Mouse (Mus musculus) kidney, embryonic 16.5 days (tissue): Measurements from ENCODE around the gene Atp1a1. TPM values are rescaled to one million over a fixed set of nuclear protein-coding genes. Genes with fewer than 3 reads are reported as not detected.
A peak's percentile ranks its signal among the peaks of the same experiment; 100 is the strongest.

Experiments used
- ATAC-seq: fragments of 200-750 bp; cut with Nextera tagmentation; 2 replicates; pipeline ENCODE4 v1.8.0; 2017; ENCODE audit warnings: moderate TSS enrichment; ENCODE audit not compliant: low FRiP score, low TSS enrichment
- H3K27ac ChIP-seq: fragments of 300-500 bp; sonication (generic); 2 replicates; pipeline ENCODE4 v1.5.1; 2014; ENCODE audit warnings: low read length
- H3K27me3 ChIP-seq: fragments of 300-500 bp; sonication (generic); 2 replicates; pipeline ENCODE4 v1.6.1; 2014; ENCODE audit warnings: low read length, control low read depth, mixed read lengths; ENCODE audit not compliant: insufficient read depth
- H3K36me3 ChIP-seq: fragments of 300-500 bp; sonication (generic); 2 replicates; pipeline ENCODE4 v1.6.1; 2014; ENCODE audit warnings: low read length, control low read depth, mixed read lengths; ENCODE audit not compliant: insufficient read depth
- H3K4me1 ChIP-seq: fragments of 300-500 bp; sonication (generic); 2 replicates; pipeline ENCODE4 v1.6.1; 2014; ENCODE audit warnings: low read length, control low read depth, mixed read lengths; ENCODE audit not compliant: insufficient read depth
- H3K4me2 ChIP-seq: fragments of 300-500 bp; sonication (generic); replicated peaks from 2 replicates; pipeline ENCODE4 v1.6.1; 2014; ENCODE audit warnings: low read depth, low read length
- H3K4me3 ChIP-seq: fragments of 300-500 bp; sonication (generic); 2 replicates; pipeline ENCODE4 v1.5.1; 2014; ENCODE audit warnings: mild to moderate bottlenecking, low read length
- H3K9ac ChIP-seq: fragments of 300-500 bp; sonication (generic); replicated peaks from 2 replicates; pipeline ENCODE4 v1.6.1; 2014; ENCODE audit warnings: low read length
- H3K9me3 ChIP-seq: fragments of 300-500 bp; sonication (generic); 2 replicates; pipeline ENCODE4 v1.6.1; 2016; ENCODE audit warnings: low read length, control low read depth
- WGBS: fragments of 180-500 bp; shearing (Covaris S2); extraction: QIAGEN DNeasy Blood & Tissue Kit; methylation state at CpG from one replicate; pipeline ENCODE4 v1.1.7; 2014; 5-methylcytosine and 5-hydroxymethylcytosine counted together
- polyA plus RNA-seq: library from polyadenylated mRNA; unstranded; fragments of >200 nt; fragmentation: Nextera tagmentation; extraction: Ambion mirVana; gene quantifications from 2 replicates; pipeline ENCODE4 v1.2.1, GENCODE M21; 2015

Atp1a1 gene
- polyA plus RNA-seq, 1 experiment from 2014 or later = 426 TPM

DNA sequence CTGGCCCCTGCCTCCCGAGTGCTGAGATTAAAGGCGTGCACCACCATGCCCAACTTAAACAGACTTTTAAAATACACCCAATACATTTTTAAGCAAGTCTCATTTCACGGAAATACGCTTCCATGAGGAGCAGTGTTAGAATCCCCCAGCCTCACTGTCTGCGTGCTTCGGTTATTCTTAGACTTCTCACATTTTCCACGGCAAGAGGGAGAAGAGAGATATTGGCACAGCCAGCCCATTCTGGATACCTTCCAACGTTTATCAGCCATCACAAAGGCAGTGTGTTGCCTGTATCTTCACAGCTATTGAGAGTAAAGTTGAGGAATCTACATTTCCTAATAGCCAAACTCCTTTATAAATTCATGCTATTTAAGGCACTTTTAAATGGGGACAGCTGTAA lies 7.8 kb downstream of the Atp1a1 start:
- Histone ChIP-seq H3K36me3 (peaks cover 32% of the 10 kb centered on the region), H3K27ac (peak overlapping the region; percentile 61), H3K4me3 (no peak overlapping the region), H3K4me1 (peaks cover 59% of the 10 kb centered on the region), H3K9ac (0 out of 2 replicates have a peak overlapping the region, but pooled peaks have one; percentile 4), H3K27me3 (no peaks in the 10 kb centered on the region), H3K4me2 (no peak overlapping the region), H3K9me3 (no peaks in the 10 kb centered on the region)
- no peak for ATAC-seq
- 61% methylated on average over 8 of the region's 8 CpGs for WGBS

DNA sequence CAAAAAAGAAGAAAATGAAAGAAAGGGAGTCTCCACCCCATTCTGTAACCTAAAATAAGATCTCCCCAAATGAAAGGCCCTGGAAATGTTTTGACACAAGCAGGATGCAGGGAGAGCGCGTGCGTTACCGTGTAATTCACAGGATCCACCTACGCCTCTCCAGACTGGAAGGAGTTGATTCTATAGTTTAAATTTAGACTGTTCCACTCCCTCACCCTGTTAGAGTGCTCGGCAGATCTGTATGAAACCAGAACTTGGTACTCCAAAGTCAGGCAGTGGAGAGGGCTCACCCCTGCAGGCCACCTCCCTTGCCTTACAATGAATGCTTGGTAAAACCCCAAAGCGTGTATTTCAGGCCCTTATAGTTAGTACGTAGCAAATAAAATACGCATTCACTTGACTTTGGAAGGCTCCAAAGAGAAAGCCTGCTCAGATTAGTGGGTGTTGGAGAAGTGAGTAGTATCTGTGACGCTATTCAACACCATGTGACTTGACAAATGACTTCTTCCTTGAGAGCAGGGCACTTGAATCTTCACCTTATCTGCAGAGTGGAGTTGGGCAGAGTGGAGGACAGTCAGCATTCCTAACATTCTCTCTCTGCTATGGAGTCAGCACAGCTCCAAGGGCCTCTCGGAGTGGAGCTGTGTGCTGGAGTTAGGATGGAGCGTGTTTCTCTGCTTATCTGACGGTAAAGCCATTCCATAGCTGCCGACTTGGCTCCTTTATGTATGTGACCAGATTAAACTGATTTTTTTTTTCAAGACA lies 8.4 kb downstream of the Atp1a1 start:
- peak; percentile 40; the same call in 1 of the 2 replicates for ATAC-seq
- Histone ChIP-seq H3K9ac (0 out of 2 replicates have a peak overlapping the region, but pooled peaks have one; percentile 4), H3K4me3 (no peak overlapping the region), H3K4me2 (no peak overlapping the region), H3K27me3 (no peaks in the 10 kb centered on the region), H3K9me3 (no peaks in the 10 kb centered on the region), H3K27ac (peak overlapping the region; percentile 61), H3K4me1 (peaks cover 53% of the 10 kb centered on the region), H3K36me3 (peaks cover 39% of the 10 kb centered on the region)
- 72% methylated on average over 14 of the region's 14 CpGs for WGBS

DNA sequence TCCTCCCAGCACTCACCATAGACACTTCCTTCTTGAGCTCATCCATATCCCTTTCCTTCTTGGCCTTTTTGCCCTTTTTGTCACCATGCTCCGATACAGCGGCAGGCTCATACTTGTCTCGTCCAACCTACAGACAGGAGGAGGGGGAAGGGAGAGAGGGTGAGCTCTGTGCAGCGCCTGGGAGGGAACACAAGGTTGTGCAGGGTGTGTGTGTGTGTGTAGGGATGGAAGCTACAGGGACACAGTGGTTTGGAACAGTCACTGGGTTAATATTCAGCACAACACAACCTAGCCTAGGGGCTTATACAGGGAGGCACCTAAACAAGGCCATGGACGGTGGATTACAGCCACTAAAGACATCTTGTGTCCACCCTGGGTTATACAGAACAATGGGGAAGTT lies 9.5 kb downstream of the Atp1a1 start:
- H3K9me3 ChIP-seq = no peaks in the 10 kb centered on the region
- no peak overlapping the region for H3K9ac ChIP-seq
- ATAC-seq = no peak
- peaks cover 42% of the 10 kb centered on the region for H3K4me1 ChIP-seq
- 69% methylated on average over 5 of the region's 5 CpGs for WGBS
- H3K27ac ChIP-seq = no peak overlapping the region
- no peak overlapping the region for H3K4me2 ChIP-seq
- no peak overlapping the region for H3K4me3 ChIP-seq
- H3K36me3 ChIP-seq = peaks cover 49% of the 10 kb centered on the region
- no peaks in the 10 kb centered on the region for H3K27me3 ChIP-seq

DNA sequence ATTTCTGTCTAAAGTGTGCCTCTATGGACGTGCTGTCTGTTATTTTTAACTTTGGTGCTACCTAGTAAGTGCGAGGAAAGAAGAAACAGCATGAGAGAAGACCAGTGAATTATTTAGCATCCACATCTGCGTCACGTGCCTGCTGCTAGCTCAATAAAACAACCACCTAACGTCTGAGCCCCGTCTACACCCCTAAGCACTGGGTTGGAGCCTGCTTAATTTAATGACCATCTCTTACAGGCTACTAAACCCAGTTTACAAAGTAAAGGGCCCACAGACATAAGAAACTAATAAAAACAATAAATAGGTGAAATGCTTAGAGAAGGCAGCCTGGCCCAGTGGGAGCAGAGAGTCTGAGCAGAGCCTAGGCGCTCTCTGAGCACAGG lies 11.2 kb downstream of the Atp1a1 start:
- Histone ChIP-seq H3K27ac (peak overlapping the region; percentile 20; the same call in 1 of the 2 replicates), H3K4me1 (peaks cover 25% of the 10 kb centered on the region), H3K4me3 (no peak overlapping the region), H3K9me3 (no peaks in the 10 kb centered on the region), H3K4me2 (no peak overlapping the region), H3K9ac (no peak overlapping the region), H3K36me3 (peaks cover 66% of the 10 kb centered on the region), H3K27me3 (no peaks in the 10 kb centered on the region)
- ATAC-seq = no peak
- 68% methylated on average over 7 of the region's 7 CpGs for WGBS

DNA sequence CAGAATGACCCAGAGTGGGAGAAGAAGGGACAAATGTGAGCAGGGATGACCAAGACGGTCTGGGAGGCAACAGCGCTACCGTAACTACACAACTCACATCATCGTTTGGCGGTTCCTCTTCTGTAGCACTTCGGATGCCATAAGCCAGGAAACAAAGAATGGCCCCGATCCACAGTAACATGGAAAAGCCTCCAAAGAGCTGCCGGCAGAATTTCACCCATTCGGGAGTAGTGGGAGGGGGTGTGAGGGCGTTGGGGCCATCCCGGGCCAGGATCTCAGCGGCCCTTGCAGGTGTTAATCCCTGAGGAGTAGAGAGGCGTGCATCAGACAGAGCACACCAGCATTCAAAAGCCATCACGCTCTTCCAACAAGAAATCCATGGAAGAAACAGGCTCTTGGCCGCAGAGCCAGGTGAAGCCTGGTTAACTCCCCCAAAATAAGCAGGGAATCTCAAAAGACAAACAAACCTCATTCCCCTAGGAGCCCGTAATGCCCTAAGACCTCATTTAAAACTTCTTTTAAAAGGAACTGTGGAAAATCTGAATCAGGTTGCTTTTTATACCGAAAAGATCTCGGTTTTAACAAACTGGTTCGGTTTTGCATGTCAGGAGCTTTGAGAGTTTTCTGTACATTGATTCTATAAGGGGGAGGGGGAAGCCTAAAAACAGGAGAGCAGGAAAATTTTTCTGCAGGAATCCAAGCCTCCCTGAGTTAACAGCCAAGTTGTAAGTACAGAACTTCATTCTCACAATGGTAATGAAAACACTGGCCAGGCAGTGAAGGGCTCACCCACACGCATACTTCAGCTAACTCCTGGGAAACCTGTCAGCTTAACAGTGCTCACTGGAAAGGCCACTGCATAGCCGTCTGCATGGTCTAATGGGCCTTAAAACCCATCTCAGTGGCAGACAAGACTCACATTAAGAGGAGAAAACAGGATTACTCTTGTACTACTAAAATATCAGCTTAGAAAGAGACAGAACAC lies 11.9 kb downstream of the Atp1a1 start:
- no peak overlapping the region for H3K4me3 ChIP-seq
- 77% methylated on average over 21 of the region's 21 CpGs for WGBS

DNA sequence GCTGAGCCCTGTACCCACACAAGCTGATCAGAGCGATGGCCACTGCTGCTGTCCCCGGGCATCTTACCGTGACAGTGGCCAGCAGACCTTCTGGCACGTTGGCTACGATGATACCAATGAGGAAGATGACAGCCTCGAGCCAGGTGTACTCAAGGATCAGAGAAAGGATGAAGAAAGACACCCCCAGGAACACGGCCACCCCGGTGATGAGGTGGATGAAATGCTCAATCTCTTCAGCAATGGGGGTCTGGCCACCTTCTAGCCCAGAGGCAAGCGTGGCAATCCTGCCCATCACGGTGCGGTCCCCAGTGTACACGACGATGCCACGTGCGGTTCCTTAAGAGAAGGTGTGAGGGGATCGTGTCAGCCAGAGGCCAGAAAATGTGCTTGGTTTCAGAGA lies 14.1 kb downstream of the Atp1a1 start:
- no peaks in the 10 kb centered on the region for H3K4me1 ChIP-seq
- peaks cover 94% of the 10 kb centered on the region for H3K36me3 ChIP-seq
- H3K4me2 ChIP-seq = no peak overlapping the region
- no peaks in the 10 kb centered on the region for H3K27me3 ChIP-seq
- H3K9me3 ChIP-seq = no peaks in the 10 kb centered on the region
- H3K4me3 ChIP-seq = no peak overlapping the region
- WGBS = 95% methylated on average over 16 of the region's 16 CpGs
- H3K27ac ChIP-seq = no peak overlapping the region
- no peak for ATAC-seq
- no peak overlapping the region for H3K9ac ChIP-seq

More for the DNA sequence above, 11.9 kb downstream of the Atp1a1 start:
- no peak overlapping the region for H3K9ac ChIP-seq
- ATAC-seq = no peak
- H3K4me1 ChIP-seq = peaks cover 18% of the 10 kb centered on the region
- peak overlapping the region; percentile 20; the same call in 1 of the 2 replicates for H3K27ac ChIP-seq
- no peak overlapping the region for H3K4me2 ChIP-seq
- H3K27me3 ChIP-seq = no peaks in the 10 kb centered on the region
- peaks cover 73% of the 10 kb centered on the region for H3K36me3 ChIP-seq
- no peaks in the 10 kb centered on the region for H3K9me3 ChIP-seq

DNA sequence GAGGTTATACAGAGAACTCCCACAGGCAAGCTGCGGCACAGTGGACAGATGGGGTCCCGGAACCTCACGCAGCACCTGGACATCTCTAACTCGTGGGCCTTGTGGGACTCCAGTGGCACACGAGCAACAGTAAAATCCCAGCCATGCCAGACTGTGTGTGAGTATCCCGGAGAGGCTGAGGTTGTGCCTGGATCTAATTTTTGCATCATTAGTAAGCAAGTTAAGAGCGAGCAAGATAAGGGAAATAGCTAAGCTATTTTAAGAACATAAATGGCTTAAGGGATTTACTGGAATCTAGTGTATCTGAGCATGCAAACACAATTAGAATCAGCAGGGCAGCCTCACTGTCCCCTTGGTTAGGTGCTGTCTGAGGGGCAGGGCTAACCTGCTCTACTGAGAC lies 16.2 kb downstream of the Atp1a1 start:
- Histone ChIP-seq H3K36me3 (peaks cover 97% of the 10 kb centered on the region), H3K9ac (no peak overlapping the region), H3K4me1 (no peaks in the 10 kb centered on the region), H3K4me3 (no peak overlapping the region), H3K27me3 (no peaks in the 10 kb centered on the region), H3K4me2 (no peak overlapping the region), H3K27ac (no peak overlapping the region), H3K9me3 (no peaks in the 10 kb centered on the region)
- no peak for ATAC-seq
- 96% methylated on average over 7 of the region's 7 CpGs for WGBS

DNA sequence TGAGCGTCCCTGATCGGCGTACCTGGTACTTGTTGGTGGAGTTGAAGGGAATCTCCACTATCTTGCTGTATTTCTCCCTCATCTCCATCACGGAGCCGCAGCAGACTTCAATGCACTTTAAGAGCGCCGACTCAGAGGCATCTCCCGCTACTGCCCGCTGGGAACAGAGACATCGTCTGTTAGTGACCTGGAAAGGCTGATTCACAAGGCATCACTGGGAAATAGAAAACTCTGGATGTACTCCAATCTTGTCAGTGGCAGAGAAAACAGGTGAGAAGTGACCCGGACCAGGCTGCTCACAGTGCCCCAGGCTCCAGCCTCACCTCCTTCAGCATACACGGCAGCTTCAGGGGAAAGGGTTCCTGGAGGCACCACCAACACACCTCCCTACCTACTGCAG lies 17.7 kb downstream of the Atp1a1 start:
- Histone ChIP-seq H3K36me3 (peaks cover 98% of the 10 kb centered on the region), H3K4me3 (no peak overlapping the region), H3K4me2 (no peak overlapping the region), H3K27ac (no peak overlapping the region), H3K4me1 (no peaks in the 10 kb centered on the region), H3K27me3 (no peaks in the 10 kb centered on the region), H3K9ac (no peak overlapping the region), H3K9me3 (no peaks in the 10 kb centered on the region)
- no peak for ATAC-seq
- WGBS = 95% methylated on average over 12 of the region's 12 CpGs

DNA sequence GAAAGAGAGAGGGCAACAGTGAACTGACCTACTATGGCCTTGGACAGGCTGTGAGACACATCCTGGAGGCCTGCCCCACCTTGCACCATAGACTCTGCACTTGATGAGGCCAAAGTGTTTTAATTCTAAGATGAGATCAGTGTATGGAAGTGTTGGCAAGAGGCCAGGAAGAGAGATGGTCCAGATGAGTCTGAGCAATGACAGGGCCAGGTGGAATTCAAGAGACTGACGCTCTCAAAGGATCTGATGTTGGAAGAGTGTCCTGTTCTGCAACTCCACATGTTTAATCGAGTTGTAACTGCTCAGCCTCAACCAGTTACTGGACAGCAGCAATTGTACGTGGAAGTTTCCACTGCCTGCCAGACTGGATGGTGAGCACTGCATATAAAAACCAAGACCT lies 26.4 kb downstream of the Atp1a1 start:
- H3K4me2 ChIP-seq = no peak overlapping the region
- H3K4me3 ChIP-seq = no peak overlapping the region
- H3K27ac ChIP-seq = no peak overlapping the region
- H3K36me3 ChIP-seq = peaks cover 83% of the 10 kb centered on the region
- 89% methylated on average over 3 of the region's 3 CpGs for WGBS
- no peak overlapping the region for H3K9ac ChIP-seq
- H3K4me1 ChIP-seq = peaks cover 1% of the 10 kb centered on the region
- H3K9me3 ChIP-seq = no peaks in the 10 kb centered on the region
- no peak for ATAC-seq
- no peaks in the 10 kb centered on the region for H3K27me3 ChIP-seq
